Mouse (Mus musculus) liver, adult 2 months (tissue): ENCODE results near the gene Crybg1. TPM values are rescaled to one million over a fixed set of nuclear protein-coding genes. Genes with fewer than 3 reads are reported as not detected.

Experiments
- DNase-seq: peaks from one replicate; pipeline ENCODE4 v3.0.0-alpha.2; 2011; ENCODE audit warnings: low read depth, low spot score; ENCODE audit errors: extremely low read depth
- H3K27ac ChIP-seq: fragments of 200-500 bp; replicated peaks from 2 replicates; pipeline ENCODE4 v1.5.1; 2012; ENCODE audit warnings: low read depth, mild to moderate bottlenecking, control low read depth, inconsistent platforms, low read length; ENCODE audit not compliant: insufficient read depth
- H3K27me3 ChIP-seq: fragments of 200-500 bp; 2 replicates; pipeline ENCODE4 v1.6.1; 2012; ENCODE audit warnings: mild to moderate bottlenecking, moderate library complexity, low read length, inconsistent platforms; ENCODE audit not compliant: control insufficient read depth, insufficient read depth
- H3K36me3 ChIP-seq: fragments of 200-500 bp; 2 replicates; pipeline ENCODE4 v1.6.1; 2012; ENCODE audit warnings: low read length, inconsistent platforms; ENCODE audit not compliant: control insufficient read depth, insufficient read depth
- H3K4me1 ChIP-seq: fragments of 200-500 bp; 2 replicates; pipeline ENCODE4 v1.6.1; 2011; ENCODE audit warnings: low read length; ENCODE audit not compliant: control insufficient read depth, insufficient read depth
- H3K4me3 ChIP-seq: fragments of 200-500 bp; 2 replicates; pipeline ENCODE4 v1.5.1; 2011; ENCODE audit warnings: low read depth, mild to moderate bottlenecking, control low read depth, low read length, moderate library complexity; ENCODE audit not compliant: insufficient read depth
- H3K79me2 ChIP-seq: fragments of 200-500 bp; 2 replicates; pipeline ENCODE4 v1.6.1; 2012; ENCODE audit warnings: inconsistent platforms, mild to moderate bottlenecking, low read length, moderate library complexity; ENCODE audit not compliant: control insufficient read depth, insufficient read depth
- H3K9ac ChIP-seq: fragments of 200-500 bp; 2 replicates; pipeline ENCODE4 v1.6.1; 2012; ENCODE audit warnings: low read depth, mild to moderate bottlenecking, control low read depth, inconsistent platforms, low read length
- CTCF ChIP-seq: fragments of 200-500 bp; IDR thresholded peaks from 2 replicates; pipeline ENCODE4 v1.5.1; 2011; ENCODE audit warnings: low read depth, low read length, control low read depth
- POLR2A ChIP-seq: fragments of 200-500 bp; IDR thresholded peaks from 2 replicates; pipeline ENCODE4 v1.6.1; 2011; ENCODE audit warnings: low read length, control low read depth; ENCODE audit not compliant: insufficient read depth; ENCODE audit errors: extremely low read depth
- WGBS: fragments of 180-500 bp; shearing (Covaris S2); methylation state at CpG from one replicate; pipeline ENCODE4 v1.1.7; 2018; 5-methylcytosine and 5-hydroxymethylcytosine counted together
- polyA plus RNA-seq: library from polyadenylated mRNA; depleted of rRNA; stranded (reverse); fragments of >200 nt; gene quantifications from 2 replicates; pipeline ENCODE4 v1.2.3, GENCODE M21; 2012
- total RNA-seq: library from RNA; depleted of rRNA; stranded (reverse); fragments of >200 nt; gene quantifications from 2 replicates; pipeline ENCODE4 v1.2.3, GENCODE M21; 2014

The Crybg1 gene
- total and polyA plus RNA-seq, 2 experiments, result 3.2 to 13.0 TPM

GRCm38 (mm10) chr10:44024705-44025104, 123.9 kb downstream of the Crybg1 start:
- no peak for DNase-seq
- 72% methylated on average over 10 of the region's 10 CpGs for WGBS
- Histone ChIP-seq H3K9ac (no peak overlapping the region), H3K4me3 (no peak overlapping the region), H3K36me3 (no peaks in the 10 kb centered on the region), H3K27ac (no peak overlapping the region), H3K4me1 (no peaks in the 10 kb centered on the region), H3K27me3 (no peaks in the 10 kb centered on the region), H3K79me2 (no peaks in the 10 kb centered on the region)
- no peak for TF ChIP-seq CTCF
- no peak for TF ChIP-seq POLR2A

GRCm38 (mm10) chr10:44020141-44020540, 128.5 kb downstream of the Crybg1 start:
- Histone ChIP-seq H3K4me3 (no peak overlapping the region), H3K36me3 (no peaks in the 10 kb centered on the region), H3K9ac (no peak overlapping the region), H3K4me1 (no peaks in the 10 kb centered on the region), H3K27ac (no peak overlapping the region), H3K79me2 (no peaks in the 10 kb centered on the region), H3K27me3 (no peaks in the 10 kb centered on the region)
- no peak for TF ChIP-seq CTCF
- no peak for TF ChIP-seq POLR2A
- 75% methylated on average over 4 of the region's 4 CpGs for WGBS
- DNase-seq, result no peak

- H3K9ac ChIP-seq, result no peak overlapping the region
- H3K4me3 ChIP-seq, result no peak overlapping the region
- no peaks in the 10 kb centered on the region for H3K36me3 ChIP-seq
- no peak for TF ChIP-seq POLR2A
- no peak for TF ChIP-seq CTCF
- DNase-seq, result no peak
- H3K79me2 ChIP-seq, result no peaks in the 10 kb centered on the region
- no peaks in the 10 kb centered on the region for H3K27me3 ChIP-seq
- 88% methylated on average over 4 of the region's 4 CpGs for WGBS
- H3K4me1 ChIP-seq, result no peaks in the 10 kb centered on the region
- no peak overlapping the region for H3K27ac ChIP-seq
Measured at GRCm38 (mm10) chr10:44018562-44018961, 130.1 kb downstream of the Crybg1 start.

DNA sequence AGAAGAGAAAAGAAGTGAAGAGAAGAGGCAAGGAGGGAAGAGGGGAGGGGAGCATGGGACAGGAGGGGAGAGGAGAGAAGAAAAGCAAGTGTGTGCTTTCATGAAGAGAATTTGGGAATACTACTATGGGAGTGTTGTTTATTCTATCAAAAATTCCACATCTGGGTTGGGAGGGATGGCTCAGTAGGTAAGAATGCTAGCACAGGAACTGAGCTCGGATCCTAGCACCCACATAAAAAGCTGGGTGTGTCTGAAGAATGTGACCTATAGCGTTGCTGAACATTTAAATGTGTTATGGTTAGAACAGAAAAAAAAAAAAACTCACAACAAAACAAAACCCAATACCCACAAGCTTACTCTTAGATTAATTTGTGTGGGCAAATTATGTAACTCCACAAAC, 133.0 kb downstream of the Crybg1 start:
- Histone ChIP-seq H3K4me3 (no peak overlapping the region), H3K9ac (no peak overlapping the region), H3K4me1 (no peaks in the 10 kb centered on the region), H3K36me3 (no peaks in the 10 kb centered on the region), H3K79me2 (no peaks in the 10 kb centered on the region), H3K27me3 (no peaks in the 10 kb centered on the region), H3K27ac (no peak overlapping the region)
- no peak for DNase-seq
- TF ChIP-seq CTCF (no peak), POLR2A (no peak)
- 89% methylated on average over 2 of the region's 2 CpGs for WGBS

- TF ChIP-seq POLR2A (no peak), CTCF (no peak)
- Histone ChIP-seq H3K27ac (no peak overlapping the region), H3K4me3 (no peak overlapping the region), H3K9ac (no peak overlapping the region), H3K36me3 (no peaks in the 10 kb centered on the region), H3K79me2 (no peaks in the 10 kb centered on the region), H3K4me1 (no peaks in the 10 kb centered on the region), H3K27me3 (no peaks in the 10 kb centered on the region)
- DNase-seq, result no peak
- WGBS, result 74% methylated on average over 4 of the region's 4 CpGs
Measured at GRCm38 (mm10) chr10:44013885-44014284, 134.8 kb downstream of the Crybg1 start.

DNA sequence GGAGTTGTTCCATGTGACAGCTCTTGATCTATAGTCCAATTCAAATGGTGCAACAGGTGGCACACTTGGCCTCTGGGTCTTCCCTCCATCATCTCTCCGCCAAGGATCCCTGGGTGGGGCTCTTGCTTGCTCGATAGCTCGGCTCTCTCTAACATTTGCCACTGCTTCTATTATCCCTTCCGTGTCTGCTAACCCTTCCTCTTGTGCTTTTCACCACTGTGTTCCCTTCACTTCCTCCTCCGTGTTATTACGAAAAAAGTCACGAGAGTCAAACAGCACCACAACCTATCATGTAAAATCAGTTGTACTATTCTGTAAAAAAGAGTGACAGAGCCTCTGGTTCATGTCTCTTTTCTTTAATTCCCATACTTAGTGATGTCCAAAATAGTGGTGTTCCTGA, 137.2 kb downstream of the Crybg1 start:
- Histone ChIP-seq H3K4me1 (0 out of 2 replicates have a peak, but pooled peaks cover 3% of the 10 kb centered on the region), H3K27ac (no peak overlapping the region), H3K9ac (no peak overlapping the region), H3K36me3 (no peaks in the 10 kb centered on the region), H3K79me2 (no peaks in the 10 kb centered on the region), H3K27me3 (no peaks in the 10 kb centered on the region), H3K4me3 (no peak overlapping the region)
- TF ChIP-seq POLR2A, result no peak
- no peak for TF ChIP-seq CTCF
- WGBS, result 87% methylated on average over 7 of the region's 7 CpGs
- no peak for DNase-seq
